Mouse (Mus musculus): ENCODE measurements around the gene Btbd11. TPM values are rescaled to one million over a fixed set of nuclear protein-coding genes. Genes with fewer than 3 reads are reported as not detected.

The Btbd11 gene
- polyA plus RNA-seq, 1 experiment from 2014 or later: 13.5 TPM

- WGBS: 37% methylated on average over 8 of the region's 8 CpGs
- H3K4me2 ChIP-seq: no peak overlapping the region
- peaks cover 13% of the 10 kb centered on the region for H3K4me1 ChIP-seq (replicated peaks)
- H3K36me3 ChIP-seq: no peaks in the 10 kb centered on the region
- H3K4me3 ChIP-seq: no peak overlapping the region
- no peaks in the 10 kb centered on the region for H3K9me3 ChIP-seq
- H3K9ac ChIP-seq: no peak overlapping the region
- H3K27me3 ChIP-seq: no peaks in the 10 kb centered on the region
- H3K27ac ChIP-seq (replicated peaks): no peak overlapping the region
- 0 out of 2 replicates have a peak, but pooled peaks have one; percentile 19 for ATAC-seq (ENCODE audit: low read depth)
Measured at GRCm38 (mm10) chr10:85617080-85617479, 230.5 kb downstream of the Btbd11 start.

GRCm38 (mm10) chr10:85617501-85618417 is 231.1 kb downstream of the Btbd11 start:
- H3K9me3 ChIP-seq: no peaks in the 10 kb centered on the region
- no peak overlapping the region for H3K4me2 ChIP-seq
- WGBS: 45% methylated on average over 12 of the region's 12 CpGs
- ATAC-seq (ENCODE audit: low read depth): no peak
- H3K9ac ChIP-seq: no peak overlapping the region
- no peak overlapping the region for H3K4me3 ChIP-seq
- no peaks in the 10 kb centered on the region for H3K36me3 ChIP-seq
- peaks cover 13% of the 10 kb centered on the region for H3K4me1 ChIP-seq (replicated peaks)
- H3K27me3 ChIP-seq: no peaks in the 10 kb centered on the region
- H3K27ac ChIP-seq (replicated peaks): no peak overlapping the region

DNA sequence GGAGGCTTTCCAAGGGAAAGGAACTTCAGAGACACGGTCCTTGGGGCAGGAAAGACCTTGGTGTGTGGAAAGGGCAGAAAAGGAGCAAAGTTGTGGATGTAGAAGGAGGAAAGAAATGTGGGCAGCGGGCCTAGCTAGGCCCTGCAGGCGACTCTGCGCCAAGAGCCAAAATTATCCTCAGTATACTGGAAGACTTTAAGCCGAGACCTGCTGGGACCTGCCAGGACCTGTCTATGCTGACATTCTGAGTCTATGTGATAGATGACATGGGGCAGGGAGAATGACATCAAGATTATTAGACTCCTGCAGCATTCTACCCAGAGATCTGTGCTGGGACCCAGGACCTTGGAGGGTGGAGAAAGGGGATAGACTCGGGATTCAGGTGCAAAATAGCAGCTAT is 234.5 kb downstream of the Btbd11 start:
- Histone ChIP-seq H3K27ac (replicated peaks) (no peak overlapping the region), H3K36me3 (no peaks in the 10 kb centered on the region), H3K27me3 (no peaks in the 10 kb centered on the region; the same call in 1 of the 2 replicates), H3K9ac (no peak overlapping the region), H3K4me2 (no peak overlapping the region), H3K4me3 (no peak overlapping the region), H3K4me1 (replicated peaks) (peaks cover 21% of the 10 kb centered on the region), H3K9me3 (no peaks in the 10 kb centered on the region)
- ATAC-seq (ENCODE audit: low read depth): no peak
- 86% methylated on average over 6 of the region's 6 CpGs for WGBS

- H3K9ac ChIP-seq: peak overlapping the region; percentile 65
- WGBS: 6% methylated on average over 31 of the region's 31 CpGs
Measured at GRCm38 (mm10) chr10:85624504-85625169, 238.0 kb downstream of the Btbd11 start.

DNA sequence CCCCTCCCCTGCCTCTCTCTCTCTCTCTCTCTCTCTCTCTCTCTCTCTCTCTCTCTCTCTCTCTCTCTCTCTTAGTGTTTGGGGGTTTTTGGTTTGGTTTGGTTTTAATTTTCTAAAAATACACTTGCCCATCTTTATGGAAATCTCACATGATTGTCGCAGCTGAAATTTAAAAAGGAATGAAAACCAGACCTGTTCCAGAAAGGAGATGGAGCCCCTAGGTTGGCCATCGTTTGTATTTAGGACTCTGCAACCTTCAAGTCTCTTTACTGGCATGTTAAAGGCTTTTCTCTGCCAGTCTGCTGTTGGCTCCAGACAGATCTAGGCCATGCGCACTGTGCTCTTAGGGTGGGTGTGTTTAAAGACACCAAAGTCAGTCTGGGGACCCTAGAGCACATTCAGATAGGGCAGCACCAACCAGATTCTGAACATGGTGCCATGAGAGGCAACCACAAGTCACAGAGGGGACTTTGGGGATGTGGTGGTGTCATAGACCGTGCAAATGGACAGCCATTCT is 238.6 kb downstream of the Btbd11 start:
- H3K36me3 ChIP-seq: no peaks in the 10 kb centered on the region
- H3K27me3 ChIP-seq: no peaks in the 10 kb centered on the region; the same call in 1 of the 2 replicates
- no peak for ATAC-seq (ENCODE audit: low read depth)
- H3K9ac ChIP-seq: 0 out of 2 replicates have a peak overlapping the region, but pooled peaks have one; percentile 38
- H3K4me2 ChIP-seq: peak overlapping the region; percentile 66
- H3K27ac ChIP-seq (replicated peaks): 0 out of 2 replicates have a peak overlapping the region, but pooled peaks have one; percentile 28
- H3K4me3 ChIP-seq: peak overlapping the region; percentile 42; the same call in 1 of the 2 replicates
- WGBS: 58% methylated on average over 4 of the region's 4 CpGs
- H3K4me1 ChIP-seq (replicated peaks): peaks cover 8% of the 10 kb centered on the region
- no peaks in the 10 kb centered on the region for H3K9me3 ChIP-seq

More at GRCm38 (mm10) chr10:85624504-85625169, 238.0 kb downstream of the Btbd11 start:
- Histone ChIP-seq H3K4me3 (peak overlapping the region; percentile 42), H3K27ac (replicated peaks) (no peak overlapping the region), H3K4me1 (replicated peaks) (peaks cover 8% of the 10 kb centered on the region), H3K4me2 (peak overlapping the region; percentile 66), H3K36me3 (no peaks in the 10 kb centered on the region), H3K9me3 (no peaks in the 10 kb centered on the region), H3K27me3 (no peaks in the 10 kb centered on the region; the same call in 1 of the 2 replicates)
- peak; percentile 89 for ATAC-seq (ENCODE audit: low read depth)

DNA sequence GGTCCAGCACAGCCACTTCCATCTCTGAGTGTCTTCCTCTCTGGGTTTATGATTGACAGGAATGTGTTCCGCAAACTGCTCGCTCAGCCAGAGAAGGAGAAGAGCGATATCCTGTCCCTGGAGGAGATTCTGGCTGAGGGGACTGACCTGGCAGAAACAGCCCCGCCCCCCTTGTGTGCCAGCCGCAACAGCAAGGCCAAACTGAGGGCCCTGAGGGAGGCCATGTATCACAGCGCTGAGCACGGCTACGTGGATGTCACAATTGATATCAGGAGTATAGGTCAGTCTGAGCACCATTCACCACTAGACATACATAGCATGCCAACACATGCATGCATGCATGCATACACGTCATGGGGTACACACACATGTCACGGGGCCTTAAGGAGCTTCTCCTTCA is 245.4 kb downstream of the Btbd11 start:
- Histone ChIP-seq H3K9me3 (no peaks in the 10 kb centered on the region), H3K4me1 (replicated peaks) (no peaks in the 10 kb centered on the region), H3K4me2 (no peak overlapping the region), H3K36me3 (0 out of 2 replicates have a peak, but pooled peaks cover 7% of the 10 kb centered on the region), H3K9ac (no peak overlapping the region), H3K27me3 (no peaks in the 10 kb centered on the region), H3K27ac (replicated peaks) (no peak overlapping the region), H3K4me3 (no peak overlapping the region)
- no peak for ATAC-seq (ENCODE audit: low read depth)
- WGBS: 86% methylated on average over 10 of the region's 10 CpGs

DNA sequence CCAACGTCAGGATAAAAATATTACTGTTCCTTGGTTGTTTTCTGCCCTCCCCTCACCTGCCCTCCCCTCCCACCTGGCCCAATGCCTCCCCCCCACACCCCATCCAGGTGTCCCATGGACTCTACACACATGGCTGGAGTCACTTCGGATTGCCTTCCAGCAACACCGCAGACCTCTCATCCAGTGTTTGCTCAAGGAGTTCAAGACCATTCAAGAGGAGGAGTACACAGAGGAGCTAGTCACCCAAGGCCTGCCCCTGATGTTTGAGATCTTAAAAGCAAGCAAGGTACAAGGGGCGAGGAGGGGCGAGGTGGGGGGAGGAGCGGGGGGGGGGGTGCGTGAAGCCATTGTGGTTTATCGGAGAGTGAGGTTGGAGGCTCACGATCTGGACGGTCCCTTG is 247.0 kb downstream of the Btbd11 start:
- WGBS: 91% methylated on average over 10 of the region's 10 CpGs
- H3K27me3 ChIP-seq: no peaks in the 10 kb centered on the region
- H3K27ac ChIP-seq (replicated peaks): no peak overlapping the region
- H3K4me3 ChIP-seq: no peak overlapping the region
- no peak for ATAC-seq (ENCODE audit: low read depth)
- no peak overlapping the region for H3K9ac ChIP-seq
- H3K4me1 ChIP-seq (replicated peaks): no peaks in the 10 kb centered on the region
- H3K9me3 ChIP-seq: no peaks in the 10 kb centered on the region
- H3K4me2 ChIP-seq: no peak overlapping the region
- H3K36me3 ChIP-seq: 0 out of 2 replicates have a peak, but pooled peaks cover 7% of the 10 kb centered on the region

GRCm38 (mm10) chr10:85637580-85637979 is 251.0 kb downstream of the Btbd11 start:
- Histone ChIP-seq H3K4me3 (no peak overlapping the region), H3K9ac (no peak overlapping the region), H3K9me3 (no peaks in the 10 kb centered on the region), H3K27ac (replicated peaks) (no peak overlapping the region), H3K36me3 (no peaks in the 10 kb centered on the region), H3K4me1 (replicated peaks) (no peaks in the 10 kb centered on the region), H3K27me3 (no peaks in the 10 kb centered on the region), H3K4me2 (no peak overlapping the region)
- ATAC-seq (ENCODE audit: low read depth): no peak
- 46% methylated on average over 7 of the region's 7 CpGs for whole genome bisulfite sequencing

GRCm38 (mm10) chr10:85638141-85638540 is 251.5 kb downstream of the Btbd11 start:
- Histone ChIP-seq H3K9ac (no peak overlapping the region), H3K4me1 (replicated peaks) (no peaks in the 10 kb centered on the region), H3K27ac (replicated peaks) (no peak overlapping the region), H3K4me2 (no peak overlapping the region), H3K9me3 (no peaks in the 10 kb centered on the region), H3K27me3 (no peaks in the 10 kb centered on the region), H3K4me3 (no peak overlapping the region), H3K36me3 (no peaks in the 10 kb centered on the region)
- no peak for ATAC-seq (ENCODE audit: low read depth)
- 79% methylated on average over 5 of the region's 5 CpGs for WGBS

DNA sequence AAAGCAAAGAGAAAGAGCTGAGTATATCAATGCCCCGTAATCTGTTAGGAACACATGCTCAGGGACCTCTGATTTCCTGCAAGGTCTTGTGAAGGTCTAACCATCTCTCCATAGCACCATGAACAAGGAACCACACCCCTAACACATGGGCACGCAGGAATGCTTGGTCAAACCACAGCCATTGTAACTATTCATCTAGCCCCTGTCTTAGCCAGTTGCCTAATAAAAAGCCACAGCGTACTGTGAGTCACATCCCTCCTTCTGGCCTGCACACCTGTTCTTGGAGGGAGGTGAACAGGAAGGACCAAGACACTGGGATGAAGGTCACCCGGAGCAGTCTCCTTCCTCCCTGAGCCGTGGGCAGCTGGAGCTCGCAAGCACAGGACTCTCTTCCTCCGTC is 253.0 kb downstream of the Btbd11 start:
- H3K36me3 ChIP-seq: no peaks in the 10 kb centered on the region
- H3K9me3 ChIP-seq: no peaks in the 10 kb centered on the region
- no peak overlapping the region for H3K27ac ChIP-seq (replicated peaks)
- ATAC-seq (ENCODE audit: low read depth): no peak
- H3K4me2 ChIP-seq: no peak overlapping the region
- no peaks in the 10 kb centered on the region for H3K4me1 ChIP-seq (replicated peaks)
- no peak overlapping the region for H3K4me3 ChIP-seq
- WGBS: 84% methylated on average over 7 of the region's 7 CpGs
- H3K9ac ChIP-seq: no peak overlapping the region
- no peaks in the 10 kb centered on the region for H3K27me3 ChIP-seq

DNA sequence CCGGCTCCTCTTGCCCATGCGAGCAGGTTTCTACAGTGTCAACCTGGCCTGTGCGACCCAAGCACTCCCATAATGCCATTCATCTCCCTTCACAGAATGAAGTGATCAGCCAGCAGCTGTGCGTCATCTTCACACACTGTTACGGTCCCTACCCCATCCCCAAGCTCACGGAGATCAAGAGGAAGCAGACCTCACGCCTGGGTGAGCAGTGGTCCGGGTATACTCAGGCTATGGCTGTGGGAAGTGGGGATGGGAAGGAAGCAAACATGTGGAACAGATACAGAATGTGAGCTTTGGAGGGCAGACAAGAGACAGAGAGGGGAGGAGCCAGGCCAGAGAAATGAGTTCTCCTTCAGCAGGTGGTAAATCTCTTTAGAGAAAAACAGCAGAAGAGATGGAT is 253.8 kb downstream of the Btbd11 start:
- H3K4me1 ChIP-seq (replicated peaks): no peaks in the 10 kb centered on the region
- no peak overlapping the region for H3K4me3 ChIP-seq
- no peak overlapping the region for H3K27ac ChIP-seq (replicated peaks)
- no peak for ATAC-seq (ENCODE audit: low read depth)
- H3K9me3 ChIP-seq: no peaks in the 10 kb centered on the region
- no peaks in the 10 kb centered on the region for H3K36me3 ChIP-seq
- H3K9ac ChIP-seq: no peak overlapping the region
- 84% methylated on average over 8 of the region's 8 CpGs for WGBS
- no peak overlapping the region for H3K4me2 ChIP-seq
- H3K27me3 ChIP-seq: no peaks in the 10 kb centered on the region

DNA sequence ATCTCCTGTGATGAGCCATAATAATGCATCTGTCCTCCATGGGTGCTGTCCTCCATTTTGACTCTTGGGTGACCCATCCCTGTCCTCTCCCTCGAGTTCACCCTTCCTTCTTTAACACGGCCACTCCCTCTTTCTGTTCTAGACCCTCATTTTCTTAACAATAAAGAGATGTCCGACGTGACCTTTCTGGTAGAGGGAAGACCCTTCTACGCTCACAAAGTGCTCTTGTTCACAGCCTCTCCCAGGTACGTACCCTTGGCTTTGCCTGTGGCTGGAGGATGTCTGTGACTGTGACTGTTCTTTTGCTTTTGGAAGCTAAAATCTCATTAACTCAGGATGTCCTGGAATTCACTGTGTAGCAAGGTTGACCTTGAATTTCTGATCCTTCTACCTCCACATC is 258.7 kb downstream of the Btbd11 start:
- no peaks in the 10 kb centered on the region for H3K36me3 ChIP-seq
- H3K4me2 ChIP-seq: no peak overlapping the region
- H3K27ac ChIP-seq (replicated peaks): no peak overlapping the region
- no peak overlapping the region for H3K9ac ChIP-seq
- H3K4me3 ChIP-seq: no peak overlapping the region
- H3K27me3 ChIP-seq: no peaks in the 10 kb centered on the region
- 72% methylated on average over 6 of the region's 6 CpGs for WGBS
- H3K4me1 ChIP-seq (replicated peaks): no peaks in the 10 kb centered on the region
- ATAC-seq (ENCODE audit: low read depth): no peak
- H3K9me3 ChIP-seq: no peaks in the 10 kb centered on the region

All from neural tube, embryonic 13.5 days (tissue).